Comparison of ENCODE assay signal across 8 mouse cellular contexts in the genomic region with DNA sequence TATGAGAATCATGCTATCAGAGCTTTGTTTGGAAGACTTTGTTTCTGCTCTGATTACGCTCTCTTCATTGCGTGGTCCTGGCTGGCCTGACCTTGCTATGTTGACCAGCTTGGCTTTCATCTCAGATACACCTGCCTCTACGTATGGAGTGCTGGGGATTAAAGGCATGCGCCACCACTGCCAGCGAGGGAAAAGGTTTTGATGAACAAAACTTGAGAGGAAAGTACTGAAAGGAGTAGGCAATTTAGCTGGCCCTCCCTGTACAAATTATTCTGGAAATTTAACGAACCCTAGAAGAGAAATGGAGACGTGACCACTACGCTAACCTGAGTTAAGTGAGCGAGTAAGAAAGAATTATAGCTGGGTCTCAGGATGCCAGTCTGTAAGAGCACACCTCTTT. TPM values are rescaled to one million over a fixed set of nuclear protein-coding genes. Genes with fewer than 3 reads are reported as not detected.
DNase-seq lines count a peak whose midpoint lies in the region; ATAC-seq lines count a peak whose summit lies in the region.

No protein-coding gene starts in this region.

- no peak for DNase-seq in heart, postnatal 25 days (ENCODE audit: low spot score)
- no peak for DNase-seq in urinary bladder, postnatal 4 days (ENCODE audit: low spot score in 2 of 2)
- DNase-seq in T-cell, adult 2 months (ENCODE audit: low spot score): no peak
- no peak for DNase-seq in urinary bladder, postnatal 25 days (ENCODE audit: low spot score)

- intact Hi-C loops in heart, postnatal 25 days (cut with DNase I): loop anchor here (5.0 kb wide), 6 partner anchors 56 to 261 kb away; no protein-coding TSS in a partner anchor

- peak overlapping the region; percentile 99 for H3K9ac ChIP-seq in heart, embryonic 13.5 days
- H3K9ac ChIP-seq in embryonic facial prominence, embryonic 13.5 days: peak overlapping the region; percentile 96
- peak overlapping the region; percentile 89 for H3K9ac ChIP-seq in hindbrain, embryonic 16.5 days (ENCODE audit: low read depth, low read length)
- H3K9ac ChIP-seq in midbrain, embryonic 15.5 days: peak overlapping the region; percentile 76; the same call in 1 of the 2 replicates

- H3K9me3 ChIP-seq in heart, embryonic 13.5 days: no peaks in the 10 kb centered on the region
- no peaks in the 10 kb centered on the region for H3K9me3 ChIP-seq in embryonic facial prominence, embryonic 13.5 days
- no peaks in the 10 kb centered on the region for H3K9me3 ChIP-seq in hindbrain, embryonic 16.5 days (ENCODE audit: control insufficient read depth, low read length)
- no peaks in the 10 kb centered on the region for H3K9me3 ChIP-seq in midbrain, embryonic 15.5 days

- H3K4me2 ChIP-seq in heart, embryonic 13.5 days: peak overlapping the region; percentile 75
- H3K4me2 ChIP-seq in embryonic facial prominence, embryonic 13.5 days: peak overlapping the region; percentile 64
- peak overlapping the region; percentile 69 for H3K4me2 ChIP-seq in hindbrain, embryonic 16.5 days (ENCODE audit: low read length)
- peak overlapping the region; percentile 75 for H3K4me2 ChIP-seq in midbrain, embryonic 15.5 days

- H3K36me3 ChIP-seq in heart, embryonic 13.5 days: no peaks in the 10 kb centered on the region
- no peaks in the 10 kb centered on the region for H3K36me3 ChIP-seq in embryonic facial prominence, embryonic 13.5 days
- no peaks in the 10 kb centered on the region for H3K36me3 ChIP-seq in hindbrain, embryonic 16.5 days (ENCODE audit: control insufficient read depth, insufficient read depth, low read length)
- no peaks in the 10 kb centered on the region for H3K36me3 ChIP-seq in midbrain, embryonic 15.5 days (replicated peaks)

- H3K27ac ChIP-seq in heart, embryonic 13.5 days (replicated peaks): peak overlapping the region; percentile 98
- H3K27ac ChIP-seq in embryonic facial prominence, embryonic 13.5 days: peak overlapping the region; percentile 98; the same call in 1 of the 2 replicates
- peak overlapping the region; percentile 99 for H3K27ac ChIP-seq in hindbrain, embryonic 16.5 days (ENCODE audit: low read depth, low read length)
- H3K27ac ChIP-seq in midbrain, embryonic 15.5 days: peak overlapping the region; percentile 98

- ATAC-seq in heart, embryonic 13.5 days (ENCODE audit: extremely low read depth, insufficient number of reproducible peaks, low FRiP score, low TSS enrichment): no peak
- ATAC-seq in embryonic facial prominence, embryonic 13.5 days (ENCODE audit: insufficient number of reproducible peaks, insufficient read depth, low FRiP score, low TSS enrichment, low read depth): no peak
- no peak for ATAC-seq in hindbrain, embryonic 16.5 days
- peak; percentile 40 for ATAC-seq in midbrain, embryonic 15.5 days (replicated peaks)

- H3K27me3 ChIP-seq in heart, embryonic 13.5 days (replicated peaks): no peaks in the 10 kb centered on the region
- no peaks in the 10 kb centered on the region for H3K27me3 ChIP-seq in embryonic facial prominence, embryonic 13.5 days
- no peaks in the 10 kb centered on the region for H3K27me3 ChIP-seq in hindbrain, embryonic 16.5 days (replicated peaks; ENCODE audit: control insufficient read depth, insufficient read depth, low read length)
- H3K27me3 ChIP-seq in midbrain, embryonic 15.5 days (replicated peaks): no peaks in the 10 kb centered on the region

- peak overlapping the region; percentile 94 for H3K4me3 ChIP-seq in heart, embryonic 13.5 days
- peak overlapping the region; percentile 83 for H3K4me3 ChIP-seq in embryonic facial prominence, embryonic 13.5 days
- no peak overlapping the region; the same call in 1 of the 2 replicates for H3K4me3 ChIP-seq in hindbrain, embryonic 16.5 days (ENCODE audit: low read length)
- H3K4me3 ChIP-seq in midbrain, embryonic 15.5 days: peak overlapping the region; percentile 99

- peaks cover 35% of the 10 kb centered on the region for H3K4me1 ChIP-seq in heart, embryonic 13.5 days
- H3K4me1 ChIP-seq in embryonic facial prominence, embryonic 13.5 days: peaks cover 18% of the 10 kb centered on the region
- H3K4me1 ChIP-seq in hindbrain, embryonic 16.5 days (ENCODE audit: control insufficient read depth, insufficient read depth, low read depth, low read length): peaks cover 18% of the 10 kb centered on the region
- peaks cover 28% of the 10 kb centered on the region for H3K4me1 ChIP-seq in midbrain, embryonic 15.5 days

- WGBS in heart, embryonic 13.5 days: 57% methylated on average over 9 of the region's 9 CpGs
- 40% methylated on average over 9 of the region's 9 CpGs for WGBS in embryonic facial prominence, embryonic 13.5 days
- WGBS in hindbrain, embryonic 16.5 days: 47% methylated on average over 9 of the region's 9 CpGs
- 42% methylated on average over 9 of the region's 9 CpGs for WGBS in midbrain, embryonic 15.5 days

RNA-seq across cellular contexts. Expression of gene Rap1b, which starts 1.0 kb away (rescaled TPM):
- polyA plus RNA-seq in heart, embryonic 13.5 days (2015; fragmentation: Nextera tagmentation; extraction: Ambion mirVana): 119 and 129 TPM in 2 replicates
- 10 to 100 TPM; 48.1 to 56.8 TPM for total RNA-seq in heart, postnatal 25 days (2021)
- polyA plus RNA-seq in embryonic facial prominence, embryonic 13.5 days (2015; fragmentation: Nextera tagmentation; extraction: Ambion mirVana): 160 and 168 TPM in 2 replicates
- 161 and 169 TPM in 2 replicates for polyA plus RNA-seq in hindbrain, embryonic 16.5 days (2015; fragmentation: Nextera tagmentation; extraction: Ambion mirVana)
- 166 and 168 TPM in 2 replicates for polyA plus RNA-seq in midbrain, embryonic 15.5 days (2015; fragmentation: Nextera tagmentation; extraction: Ambion mirVana)

RNA-seq across cellular contexts. Expression of gene Nup107, which starts 54.3 kb away (rescaled TPM):
- polyA plus RNA-seq in heart, embryonic 13.5 days (2015; fragmentation: Nextera tagmentation; extraction: Ambion mirVana): 40.2 and 44.1 TPM in 2 replicates
- 1 to 10 TPM; 7.3 to 8.6 TPM for total RNA-seq in heart, postnatal 25 days (2021)
- polyA plus RNA-seq in embryonic facial prominence, embryonic 13.5 days (2015; fragmentation: Nextera tagmentation; extraction: Ambion mirVana): 60.6 and 77.4 TPM in 2 replicates
- polyA plus RNA-seq in hindbrain, embryonic 16.5 days (2015; fragmentation: Nextera tagmentation; extraction: Ambion mirVana): 32.0 TPM in 2 replicates
- 33.7 and 34.7 TPM in 2 replicates for polyA plus RNA-seq in midbrain, embryonic 15.5 days (2015; fragmentation: Nextera tagmentation; extraction: Ambion mirVana)
